Mouse (Mus musculus) forebrain, embryonic 14.5 days (tissue): ENCODE measurements around the gene Csf2rb2. TPM values are rescaled to one million over a fixed set of nuclear protein-coding genes. Genes with fewer than 3 reads are reported as not detected.
A peak's percentile ranks its signal among the peaks of the same experiment; 100 is the strongest.
"Not testable (repeated sequence)": the region's sequence is repeated elsewhere in the genome, so short reads cannot be mapped to it uniquely, and the experiment has no call there.

Experiments
- ATAC-seq: fragments of 200-750 bp; cut with Nextera tagmentation; 2 replicates; pipeline ENCODE4 v1.8.0; 2017; ENCODE audit warnings: mild to moderate bottlenecking, moderate library complexity
- DNase-seq: peaks from one replicate; pipeline ENCODE4 v3.0.0-alpha.2; 2015; ENCODE audit warnings: low spot score
- H3K27ac ChIP-seq: fragments of 300-500 bp; sonication (generic); 2 replicates; pipeline ENCODE4 v1.5.1; 2014; ENCODE audit warnings: low read depth, mild to moderate bottlenecking, control low read depth, low read length, moderate library complexity
- H3K27me3 ChIP-seq: fragments of 300-500 bp; sonication (generic); replicated peaks from 2 replicates; pipeline ENCODE4 v1.6.1; 2014; ENCODE audit warnings: low read length, control low read depth, mixed read lengths; ENCODE audit not compliant: control insufficient read depth, insufficient read depth
- H3K36me3 ChIP-seq: fragments of 300-500 bp; sonication (generic); 2 replicates; pipeline ENCODE4 v1.6.1; 2014; ENCODE audit warnings: low read length, control low read depth; ENCODE audit not compliant: control insufficient read depth, insufficient read depth
- H3K4me1 ChIP-seq: fragments of 300-500 bp; sonication (generic); 2 replicates; pipeline ENCODE4 v1.6.1; 2014; ENCODE audit warnings: antibody characterized with exemption, low read length, control low read depth; ENCODE audit not compliant: control insufficient read depth, insufficient read depth
- H3K4me2 ChIP-seq: fragments of 300-500 bp; sonication (generic); 2 replicates; pipeline ENCODE4 v1.6.1; 2014; ENCODE audit warnings: mild to moderate bottlenecking, control low read depth, low read length
- H3K4me3 ChIP-seq: fragments of 300-500 bp; sonication (generic); 2 replicates; pipeline ENCODE4 v1.5.1; 2014; ENCODE audit warnings: low read depth, low read length, control low read depth
- H3K9ac ChIP-seq: fragments of 300-500 bp; sonication (generic); 2 replicates; pipeline ENCODE4 v1.6.1; 2014; ENCODE audit warnings: mild to moderate bottlenecking, low read length, control low read depth, moderate library complexity
- H3K9me3 ChIP-seq: fragments of 300-500 bp; sonication (generic); replicated peaks from 2 replicates; pipeline ENCODE4 v1.6.1; 2016; ENCODE audit warnings: low read length, control low read depth, mixed read lengths; ENCODE audit not compliant: control insufficient read depth
- WGBS: fragments of 180-500 bp; shearing (Covaris S2); extraction: QIAGEN DNeasy Blood & Tissue Kit; methylation state at CpG from one replicate; pipeline ENCODE4 v1.1.7; 2014; 5-methylcytosine and 5-hydroxymethylcytosine counted together
- polyA plus RNA-seq: library from polyadenylated mRNA; unstranded; fragments of >200 nt; fragmentation: Nextera tagmentation; extraction: Ambion mirVana; gene quantifications from 2 replicates; pipeline ENCODE4 v1.2.1, GENCODE M21; 2014

Gene Csf2rb2
- polyA plus RNA-seq, result not detected in 2 replicates

GRCm38 (mm10) chr15:78305341-78305933 is at the start of gene Csf2rb2:
Gene Csf2rb2 (minus strand): TSS chr15:78305721.
- Histone ChIP-seq H3K4me3 (no peak within 1 kb of the TSS), H3K4me1 (no peaks in the 10 kb centered on the region), H3K4me2 (no peak within 1 kb of the TSS), H3K9me3 (no peaks in the 10 kb centered on the region), H3K27ac (no peak within 1 kb of the TSS), H3K36me3 (no peaks in the 10 kb centered on the region), H3K9ac (no peak within 1 kb of the TSS), H3K27me3 (no peaks in the 10 kb centered on the region)
- WGBS, result 84% methylated on average over 10 of the region's 10 CpGs
- ATAC-seq, result no peak
- DNase-seq, result no peak

DNA sequence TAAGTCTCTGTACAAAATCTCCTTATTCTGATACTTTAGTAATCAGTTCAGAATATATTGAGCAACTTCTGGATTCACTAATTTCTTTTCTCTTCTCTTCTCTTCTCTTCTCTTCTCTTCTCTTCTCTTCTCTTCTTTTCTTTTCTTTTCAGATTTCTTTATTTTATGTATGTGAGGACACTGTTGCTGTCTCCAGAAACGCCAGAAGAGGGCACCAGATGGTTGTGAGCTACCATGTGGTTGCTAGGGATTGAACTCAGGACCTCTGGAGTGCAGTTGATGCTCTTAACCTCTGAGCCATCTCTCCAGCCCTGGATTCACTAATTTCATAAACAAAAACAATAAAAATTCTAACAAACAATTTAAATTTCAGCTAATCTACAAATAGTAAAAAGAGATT is 49.4 kb upstream of the Csf2rb2 start:
- no peak overlapping the region for H3K4me3 ChIP-seq
- no peaks in the 10 kb centered on the region for H3K27me3 ChIP-seq
- no peaks in the 10 kb centered on the region for H3K9me3 ChIP-seq
- no peak overlapping the region for H3K27ac ChIP-seq
- H3K36me3 ChIP-seq, result no peaks in the 10 kb centered on the region
- WGBS, result 0% methylated on average over 1 of the region's 1 CpGs
- ATAC-seq (no peak), DNase-seq (peak; percentile 49)
- H3K4me2 ChIP-seq, result no peak overlapping the region
- H3K9ac ChIP-seq, result no peak overlapping the region
- H3K4me1 ChIP-seq, result no peaks in the 10 kb centered on the region

DNA sequence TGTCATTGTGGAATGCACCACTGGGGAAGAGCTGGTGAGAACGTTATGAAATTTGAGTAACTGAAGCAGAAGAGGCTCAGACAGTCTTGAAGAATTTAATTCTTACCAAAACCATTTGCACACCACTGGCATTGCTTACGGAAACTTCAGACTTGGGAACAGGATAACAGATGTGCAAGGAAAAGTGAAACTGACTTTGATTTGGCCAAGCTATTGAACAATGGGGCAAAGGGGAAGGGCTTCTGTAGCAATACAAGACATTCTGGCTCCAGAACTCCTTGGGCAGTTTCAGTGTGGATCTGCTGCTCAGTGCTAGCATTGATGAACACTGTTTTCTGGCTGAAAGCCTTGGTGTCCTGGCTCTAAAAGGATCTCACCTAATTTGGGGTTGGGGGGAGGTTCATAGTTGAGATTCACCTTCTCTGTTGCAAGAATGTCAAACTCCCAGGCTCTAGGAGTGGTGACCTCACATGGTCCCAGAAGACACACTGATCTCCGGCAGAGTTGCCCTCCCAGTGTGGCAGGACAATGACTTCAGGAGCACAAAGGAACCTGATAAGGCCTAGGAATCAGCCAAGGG is 46.2 kb upstream of the Csf2rb2 start:
- Histone ChIP-seq H3K27ac (no peak overlapping the region), H3K27me3 (no peaks in the 10 kb centered on the region), H3K36me3 (no peaks in the 10 kb centered on the region), H3K4me1 (no peaks in the 10 kb centered on the region), H3K9me3 (no peaks in the 10 kb centered on the region), H3K9ac (no peak overlapping the region), H3K4me3 (no peak overlapping the region), H3K4me2 (no peak overlapping the region)
- ATAC-seq (no peak), DNase-seq (no peak)
- 60% methylated on average over 3 of the region's 3 CpGs for WGBS

DNA sequence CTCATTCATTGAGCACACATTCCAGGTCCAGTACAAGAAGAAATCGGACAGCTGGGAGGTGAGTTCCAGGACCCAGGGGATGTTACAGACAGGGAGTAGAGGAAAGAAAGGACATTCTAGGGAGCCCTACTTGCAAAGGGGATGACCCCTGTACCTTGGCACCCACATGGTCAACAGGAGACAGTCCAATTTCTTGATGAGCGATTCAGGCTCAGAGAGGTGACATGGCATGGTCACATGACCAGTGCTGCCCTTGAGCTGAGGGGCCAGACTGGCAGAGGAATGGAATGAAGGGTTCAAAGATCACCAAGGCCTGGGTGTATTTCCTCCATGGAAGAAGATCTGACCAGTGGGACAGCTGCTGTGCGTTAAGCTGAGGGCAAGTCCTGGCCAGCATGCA is 39.0 kb upstream of the Csf2rb2 start:
- H3K4me1 ChIP-seq, result no peaks in the 10 kb centered on the region
- WGBS, result 91% methylated on average over 3 of the region's 3 CpGs
- no peak overlapping the region for H3K9ac ChIP-seq
- DNase-seq, result no peak
- no peak overlapping the region for H3K27ac ChIP-seq
- no peaks in the 10 kb centered on the region for H3K27me3 ChIP-seq
- no peak overlapping the region for H3K4me3 ChIP-seq
- H3K4me2 ChIP-seq, result no peak overlapping the region
- ATAC-seq, result no peak
- H3K36me3 ChIP-seq, result no peaks in the 10 kb centered on the region
- H3K9me3 ChIP-seq, result no peaks in the 10 kb centered on the region

DNA sequence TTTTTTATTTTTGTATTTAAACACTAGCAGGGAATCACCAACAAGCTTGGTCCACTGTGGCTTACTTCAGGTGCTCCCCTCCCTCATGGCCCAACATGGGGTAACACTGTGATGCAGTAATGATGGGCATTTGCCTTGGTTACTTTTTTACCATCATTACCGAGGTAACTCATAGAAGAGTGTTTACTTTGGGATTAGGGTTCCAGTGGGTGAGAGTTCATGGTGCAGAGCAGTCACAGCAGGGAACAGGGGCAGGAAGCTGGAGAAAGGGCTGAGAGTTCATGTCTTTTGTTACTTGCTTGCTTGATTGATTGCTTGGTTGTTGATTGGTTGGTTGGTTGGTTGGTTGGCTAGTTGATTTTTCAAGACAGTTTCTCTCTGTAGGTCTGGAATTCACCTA is 38.2 kb upstream of the Csf2rb2 start:
- 28% methylated on average over 1 of the region's 1 CpGs for WGBS
- Histone ChIP-seq H3K4me1 (no peaks in the 10 kb centered on the region), H3K27me3 (no peaks in the 10 kb centered on the region), H3K27ac (no peak overlapping the region), H3K9me3 (no peaks in the 10 kb centered on the region), H3K4me3 (no peak overlapping the region), H3K9ac (no peak overlapping the region), H3K4me2 (no peak overlapping the region), H3K36me3 (no peaks in the 10 kb centered on the region)
- DNase-seq (no peak), ATAC-seq (no peak)

GRCm38 (mm10) chr15:78340919-78341318 is 35.4 kb upstream of the Csf2rb2 start:
- H3K4me3 ChIP-seq, ATAC-seq, H3K27me3 ChIP-seq, H3K27ac ChIP-seq, H3K9ac ChIP-seq, H3K9me3 ChIP-seq, DNase-seq, H3K4me1 ChIP-seq, H3K36me3 ChIP-seq, H3K4me2 ChIP-seq: not testable (repeated sequence)
- WGBS, result 72% methylated on average over 5 of the region's 7 CpGs

GRCm38 (mm10) chr15:78339627-78340423 is 34.3 kb upstream of the Csf2rb2 start:
- H3K9ac ChIP-seq, H3K4me1 ChIP-seq, H3K9me3 ChIP-seq, H3K27ac ChIP-seq, H3K4me2 ChIP-seq, H3K4me3 ChIP-seq, H3K27me3 ChIP-seq, H3K36me3 ChIP-seq, ATAC-seq: not testable (repeated sequence)
- 26% methylated on average over 7 of the region's 7 CpGs for WGBS
- DNase-seq, result peak; percentile 42

DNA sequence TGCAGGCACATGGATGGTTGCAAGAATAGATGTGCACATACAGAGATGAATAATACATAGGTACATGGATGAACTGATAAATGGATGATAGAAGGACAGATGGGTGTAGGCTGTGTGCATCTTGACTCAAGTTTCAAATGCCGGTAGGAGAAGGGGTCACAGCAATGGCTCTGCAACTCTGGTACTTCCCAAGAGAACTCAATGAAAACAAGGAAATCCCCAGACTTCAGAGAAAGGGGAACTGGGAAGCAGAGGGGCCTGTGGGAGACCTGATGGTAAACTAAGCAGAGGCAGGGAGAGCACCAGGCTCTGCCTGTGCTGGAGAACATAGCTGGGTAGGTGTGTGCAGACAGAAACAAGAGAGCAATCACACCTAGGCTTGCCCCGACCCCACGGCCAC is 28.9 kb upstream of the Csf2rb2 start:
- H3K9ac ChIP-seq, result no peak overlapping the region
- H3K27me3 ChIP-seq, result no peaks in the 10 kb centered on the region
- H3K4me3 ChIP-seq, result no peak overlapping the region
- 86% methylated on average over 3 of the region's 3 CpGs for WGBS
- H3K4me1 ChIP-seq, result no peaks in the 10 kb centered on the region
- no peaks in the 10 kb centered on the region for H3K9me3 ChIP-seq
- no peak overlapping the region for H3K27ac ChIP-seq
- no peaks in the 10 kb centered on the region for H3K36me3 ChIP-seq
- no peak overlapping the region for H3K4me2 ChIP-seq
- DNase-seq, result no peak
- no peak for ATAC-seq

GRCm38 (mm10) chr15:78332981-78333380 is 27.5 kb upstream of the Csf2rb2 start:
- no peaks in the 10 kb centered on the region for H3K9me3 ChIP-seq
- H3K9ac ChIP-seq, result no peak overlapping the region
- H3K4me1 ChIP-seq, result no peaks in the 10 kb centered on the region
- no peak overlapping the region for H3K27ac ChIP-seq
- H3K36me3 ChIP-seq, result no peaks in the 10 kb centered on the region
- no peaks in the 10 kb centered on the region for H3K27me3 ChIP-seq
- H3K4me2 ChIP-seq, result no peak overlapping the region
- no peak overlapping the region for H3K4me3 ChIP-seq
- DNase-seq (no peak), ATAC-seq (no peak)
- WGBS, result 81% methylated on average over 6 of the region's 6 CpGs
